Mouse (Mus musculus) lung, adult 2 months (tissue): ENCODE data around the gene AI837181.

ENCODE experiments used
- CTCF ChIP-seq: fragments of 200-500 bp; IDR thresholded peaks from 2 replicates; pipeline ENCODE4 v1.5.1; 2011; ENCODE audit warnings: mild to moderate bottlenecking, low read length, control low read depth; ENCODE audit not compliant: insufficient read depth
- POLR2A ChIP-seq: fragments of 200-500 bp; IDR thresholded peaks from 2 replicates; pipeline ENCODE4 v1.6.1; 2011; ENCODE audit warnings: low read depth, mild to moderate bottlenecking, control low read depth, low read length, borderline replicate concordance; ENCODE audit errors: extremely low read depth

DNA sequence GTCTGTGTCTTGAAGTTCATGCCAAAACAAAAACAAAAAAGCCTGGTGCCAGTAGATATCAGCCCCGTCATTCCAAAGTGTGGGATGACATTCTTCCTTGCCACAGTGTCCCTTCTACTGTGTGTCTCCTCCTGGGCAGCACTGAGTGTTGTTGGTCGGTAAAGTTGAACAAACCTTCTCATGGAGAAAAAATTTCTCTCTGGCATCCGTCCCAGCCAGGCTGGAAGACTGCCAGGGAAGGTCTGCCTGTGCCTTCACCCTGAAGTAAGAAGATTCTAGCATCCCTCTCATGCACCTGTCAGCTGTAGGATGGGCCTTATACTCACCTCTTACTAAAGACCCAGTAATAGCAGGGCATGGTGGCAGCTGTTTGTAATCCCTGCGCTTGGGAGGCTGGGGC lies 32.1 kb upstream of the AI837181 start:
- no peak for TF ChIP-seq POLR2A
- no peak for TF ChIP-seq CTCF
